Mouse (Mus musculus): ENCODE measurements around the gene Gfod1.

GRCm38 (mm10) chr13:43270220-43270597 lies 33.8 kb downstream of the Gfod1 start:
- TF ChIP-seq CTCF (IDR thresholded peaks at IDR 0.05; ENCODE audit: borderline replicate concordance, control insufficient read depth, extremely low read depth, insufficient read depth, low read length, poor library complexity) (no peak), POLR2A (IDR thresholded peaks at IDR 0.05; ENCODE audit: control insufficient read depth, extremely low read depth, insufficient read depth, low read length, poor library complexity) (no peak)
